Mouse (Mus musculus) kidney, adult 2 months (tissue): ENCODE data around the gene Orai3. TPM values are rescaled to one million over a fixed set of nuclear protein-coding genes. Genes with fewer than 3 reads are reported as not detected.
A peak's percentile ranks its signal among the peaks of the same experiment; 100 is the strongest.

Experiments
- DNase-seq: peaks from one replicate; pipeline ENCODE4 v3.0.0; 2021
- H3K27ac ChIP-seq: fragments of 200-500 bp; 2 replicates; pipeline ENCODE4 v1.5.1; 2012; ENCODE audit warnings: low read depth, low read length, control low read depth, inconsistent platforms; ENCODE audit not compliant: insufficient read depth
- H3K27me3 ChIP-seq: fragments of 200-500 bp; replicated peaks from 2 replicates; pipeline ENCODE4 v1.6.1; 2012; ENCODE audit warnings: mild to moderate bottlenecking, moderate library complexity, low read length, inconsistent platforms; ENCODE audit not compliant: control insufficient read depth, insufficient read depth
- H3K36me3 ChIP-seq: fragments of 200-500 bp; 2 replicates; pipeline ENCODE4 v1.6.1; 2012; ENCODE audit warnings: mild to moderate bottlenecking, moderate library complexity, low read length, inconsistent platforms; ENCODE audit not compliant: control insufficient read depth, insufficient read depth
- H3K4me1 ChIP-seq: fragments of 200-500 bp; 2 replicates; pipeline ENCODE4 v1.6.1; 2011; ENCODE audit warnings: low read length; ENCODE audit not compliant: control insufficient read depth, insufficient read depth
- H3K4me3 ChIP-seq: fragments of 200-500 bp; 2 replicates; pipeline ENCODE4 v1.5.1; 2011; ENCODE audit warnings: mild to moderate bottlenecking, low read depth, low read length, control low read depth; ENCODE audit not compliant: insufficient read depth
- CTCF ChIP-seq: fragments of 200-500 bp; conservative IDR thresholded peaks from 2 replicates; pipeline ENCODE4 v1.5.1; 2011; ENCODE audit warnings: low read depth, mild to moderate bottlenecking, control low read depth, low read length, moderate library complexity, mixed read lengths; ENCODE audit not compliant: insufficient read depth, insufficient read length
- POLR2A ChIP-seq: fragments of 200-500 bp; IDR thresholded peaks from one replicate; pipeline ENCODE4 v1.6.1; 2011; ENCODE audit warnings: low read depth, low read length, control low read depth
- WGBS: fragments of 180-500 bp; shearing (Covaris S2); methylation state at CpG from one replicate; pipeline ENCODE4 v1.1.7; 2018; 5-methylcytosine and 5-hydroxymethylcytosine counted together
- polyA plus RNA-seq: library from polyadenylated mRNA; depleted of rRNA; stranded (reverse); fragments of >200 nt; gene quantifications from 2 replicates; pipeline ENCODE4 v1.2.3, GENCODE M21; 2012

Orai3 gene
- polyA plus RNA-seq, 1 experiment = 34.6 TPM

- H3K4me1 ChIP-seq = 0 out of 2 replicates have a peak, but pooled peaks cover 3% of the 10 kb centered on the region
- 87% methylated on average over 4 of the region's 4 CpGs for WGBS
- no peak for TF ChIP-seq POLR2A
- TF ChIP-seq CTCF = no peak
- H3K27ac ChIP-seq = no peak overlapping the region
- no peaks in the 10 kb centered on the region for H3K36me3 ChIP-seq
- H3K27me3 ChIP-seq = no peaks in the 10 kb centered on the region
- no peak for DNase-seq
- H3K4me3 ChIP-seq = no peak overlapping the region
Observed at GRCm38 (mm10) chr7:127763642-127764041, 6.0 kb upstream of the Orai3 start.

GRCm38 (mm10) chr7:127765756-127766155, 3.9 kb upstream of the Orai3 start:
- Histone ChIP-seq H3K4me1 (peaks cover 5% of the 10 kb centered on the region; the same call in 1 of the 2 replicates), H3K36me3 (no peaks in the 10 kb centered on the region), H3K27me3 (no peaks in the 10 kb centered on the region), H3K4me3 (no peak overlapping the region), H3K27ac (no peak overlapping the region)
- TF ChIP-seq CTCF = no peak
- no peak for TF ChIP-seq POLR2A
- 54% methylated on average over 2 of the region's 2 CpGs for WGBS
- DNase-seq = peak; percentile 48

GRCm38 (mm10) chr7:127766851-127767609, 2.6 kb upstream of the Orai3 start:
- TF ChIP-seq CTCF (no peak), POLR2A (no peak)
- no peaks in the 10 kb centered on the region for H3K36me3 ChIP-seq
- peaks cover 6% of the 10 kb centered on the region; the same call in 1 of the 2 replicates for H3K4me1 ChIP-seq
- no peak overlapping the region for H3K27ac ChIP-seq
- DNase-seq = no peak
- H3K4me3 ChIP-seq = no peak overlapping the region
- WGBS = 74% methylated on average over 17 of the region's 17 CpGs
- no peaks in the 10 kb centered on the region for H3K27me3 ChIP-seq

GRCm38 (mm10) chr7:127767671-127768345, 1.8 kb upstream of the Orai3 start:
- Histone ChIP-seq H3K36me3 (no peaks in the 10 kb centered on the region), H3K4me3 (no peak overlapping the region), H3K4me1 (peaks cover 6% of the 10 kb centered on the region; the same call in 1 of the 2 replicates), H3K27ac (no peak overlapping the region), H3K27me3 (no peaks in the 10 kb centered on the region)
- WGBS = 93% methylated on average over 19 of the region's 19 CpGs
- DNase-seq = no peak
- TF ChIP-seq POLR2A (no peak), CTCF (no peak)

- Histone ChIP-seq H3K27me3 (no peaks in the 10 kb centered on the region), H3K4me1 (peaks cover 6% of the 10 kb centered on the region; the same call in 1 of the 2 replicates), H3K4me3 (no peak overlapping the region), H3K27ac (no peak overlapping the region), H3K36me3 (no peaks in the 10 kb centered on the region)
- TF ChIP-seq CTCF (peak; percentile 25; the same call in 1 of the 2 replicates), POLR2A (no peak)
- 63% methylated on average over 13 of the region's 13 CpGs for WGBS
- peak; percentile 16 for DNase-seq
Observed at GRCm38 (mm10) chr7:127768346-127768996, 1.1 kb upstream of the Orai3 start.

- peak; percentile 99 for DNase-seq
- no peak for TF ChIP-seq POLR2A
- TF ChIP-seq CTCF = no peak
- WGBS = 1% methylated on average over 16 of the region's 16 CpGs
- peak overlapping the region; percentile 83 for H3K27ac ChIP-seq
- H3K4me1 ChIP-seq = peaks cover 6% of the 10 kb centered on the region; the same call in 1 of the 2 replicates
- H3K27me3 ChIP-seq = no peaks in the 10 kb centered on the region
- no peaks in the 10 kb centered on the region for H3K36me3 ChIP-seq
- H3K4me3 ChIP-seq = peak overlapping the region; percentile 95
Observed at GRCm38 (mm10) chr7:127768997-127769593, 520 bp upstream of the Orai3 start.
